Mouse (Mus musculus): ENCODE measurements around the gene Zfp933. TPM values are rescaled to one million over a fixed set of nuclear protein-coding genes. Genes with fewer than 3 reads are reported as not detected.

The Zfp933 gene
- polyA plus RNA-seq, 1 experiment: 1.5 TPM

DNA sequence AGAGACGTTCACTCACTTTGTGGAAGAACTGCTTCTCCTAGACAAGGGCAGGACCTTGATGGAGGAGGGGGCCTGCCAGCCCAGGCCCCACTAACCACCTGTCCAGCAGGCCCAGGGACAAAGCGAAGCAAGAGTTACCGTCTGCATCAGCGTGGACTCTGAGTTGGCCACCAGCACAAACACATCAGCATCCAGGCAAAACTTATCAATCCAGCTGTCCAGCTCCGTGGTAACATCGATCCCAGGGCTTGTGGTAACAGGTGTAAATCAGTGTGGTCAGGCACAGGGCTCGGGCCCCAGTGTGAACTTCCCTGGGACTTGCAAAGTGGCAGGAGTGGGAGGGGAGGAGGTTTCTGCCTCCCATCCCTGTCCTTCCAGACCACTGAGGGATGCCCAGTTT, 39.1 kb upstream of the Zfp933 start:
- no peak for TF ChIP-seq POLR2A (IDR thresholded peaks at IDR 0.05; ENCODE audit: control insufficient read depth, extremely low read depth, insufficient read depth, low read length, poor library complexity)
- TF ChIP-seq CTCF (IDR thresholded peaks at IDR 0.05; ENCODE audit: borderline replicate concordance, control insufficient read depth, extremely low read depth, insufficient read depth, low read length, poor library complexity): no peak
- H3K4me3 ChIP-seq (ENCODE audit: control insufficient read depth, insufficient read depth, low read length): no peak overlapping the region
- no peak overlapping the region for H3K27ac ChIP-seq (ENCODE audit: control insufficient read depth, insufficient read depth, low read length)
- no peaks in the 10 kb centered on the region for H3K4me1 ChIP-seq (replicated peaks; ENCODE audit: control insufficient read depth, insufficient read depth, low read length)
- H3K36me3 ChIP-seq (ENCODE audit: control insufficient read depth, insufficient read depth, low read length): peaks cover 41% of the 10 kb centered on the region
- no peak for DNase-seq
- WGBS: 95% methylated on average over 7 of the region's 7 CpGs
- no peaks in the 10 kb centered on the region for H3K27me3 ChIP-seq (ENCODE audit: control insufficient read depth, insufficient read depth, low read length)

DNA sequence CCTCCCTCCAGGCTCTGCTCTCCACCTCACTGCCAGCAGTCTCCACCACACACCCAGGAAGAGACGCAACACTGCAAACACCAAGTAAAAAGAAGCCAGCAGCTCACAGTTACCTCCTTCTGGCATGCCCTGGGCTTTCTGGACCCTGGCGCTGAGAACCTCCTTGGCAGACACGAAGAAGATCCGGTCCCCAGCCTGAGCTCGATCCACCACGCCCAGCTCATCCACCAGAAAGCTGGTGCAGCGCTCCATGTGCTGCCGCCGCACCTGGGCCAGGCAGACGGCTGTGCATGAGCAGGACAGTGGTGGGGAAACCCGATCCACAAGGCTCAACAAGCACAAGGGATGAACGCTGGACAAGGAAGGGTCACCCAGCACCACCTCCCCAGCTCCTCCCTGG, 38.0 kb upstream of the Zfp933 start:
- DNase-seq: no peak
- H3K27ac ChIP-seq (ENCODE audit: control insufficient read depth, insufficient read depth, low read length): no peak overlapping the region
- no peaks in the 10 kb centered on the region for H3K4me1 ChIP-seq (replicated peaks; ENCODE audit: control insufficient read depth, insufficient read depth, low read length)
- no peak overlapping the region for H3K4me3 ChIP-seq (ENCODE audit: control insufficient read depth, insufficient read depth, low read length)
- TF ChIP-seq POLR2A (IDR thresholded peaks at IDR 0.05; ENCODE audit: control insufficient read depth, extremely low read depth, insufficient read depth, low read length, poor library complexity) (no peak), CTCF (IDR thresholded peaks at IDR 0.05; ENCODE audit: borderline replicate concordance, control insufficient read depth, extremely low read depth, insufficient read depth, low read length, poor library complexity) (no peak)
- peaks cover 46% of the 10 kb centered on the region for H3K36me3 ChIP-seq (ENCODE audit: control insufficient read depth, insufficient read depth, low read length)
- no peaks in the 10 kb centered on the region for H3K27me3 ChIP-seq (ENCODE audit: control insufficient read depth, insufficient read depth, low read length)
- 96% methylated on average over 12 of the region's 12 CpGs for WGBS

GRCm38 (mm10) chr4:147884138-147884537, 36.0 kb upstream of the Zfp933 start:
- TF ChIP-seq CTCF (IDR thresholded peaks at IDR 0.05; ENCODE audit: borderline replicate concordance, control insufficient read depth, extremely low read depth, insufficient read depth, low read length, poor library complexity) (no peak), POLR2A (IDR thresholded peaks at IDR 0.05; ENCODE audit: control insufficient read depth, extremely low read depth, insufficient read depth, low read length, poor library complexity) (no peak)
- peaks cover 47% of the 10 kb centered on the region for H3K36me3 ChIP-seq (ENCODE audit: control insufficient read depth, insufficient read depth, low read length)

DNA sequence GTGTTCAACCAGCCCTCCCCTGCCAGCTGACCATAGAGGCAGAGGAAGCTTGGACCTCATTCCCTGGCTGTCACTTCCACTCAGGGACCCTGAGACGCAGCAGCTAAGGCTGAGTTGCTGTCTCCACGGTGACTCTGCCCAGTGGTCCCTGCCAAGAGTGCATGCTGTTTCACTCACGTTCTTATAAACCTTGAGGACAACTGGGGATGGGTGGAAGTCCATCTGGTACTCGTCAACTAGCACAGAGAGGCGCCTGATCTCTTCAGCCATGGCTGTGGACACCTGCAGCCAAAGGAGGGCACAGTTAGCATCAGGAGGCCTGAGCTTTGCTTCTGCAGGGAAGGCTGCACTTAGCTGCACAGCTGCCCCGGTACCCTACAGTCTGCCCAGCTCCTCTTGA, 34.9 kb upstream of the Zfp933 start:
- TF ChIP-seq CTCF (IDR thresholded peaks at IDR 0.05; ENCODE audit: borderline replicate concordance, control insufficient read depth, extremely low read depth, insufficient read depth, low read length, poor library complexity) (no peak), POLR2A (IDR thresholded peaks at IDR 0.05; ENCODE audit: control insufficient read depth, extremely low read depth, insufficient read depth, low read length, poor library complexity) (no peak)
- 97% methylated on average over 6 of the region's 6 CpGs for WGBS
- Histone ChIP-seq H3K4me3 (ENCODE audit: control insufficient read depth, insufficient read depth, low read length) (no peak overlapping the region), H3K36me3 (ENCODE audit: control insufficient read depth, insufficient read depth, low read length) (peaks cover 45% of the 10 kb centered on the region), H3K27ac (ENCODE audit: control insufficient read depth, insufficient read depth, low read length) (no peak overlapping the region), H3K4me1 (replicated peaks; ENCODE audit: control insufficient read depth, insufficient read depth, low read length) (no peaks in the 10 kb centered on the region), H3K27me3 (ENCODE audit: control insufficient read depth, insufficient read depth, low read length) (no peaks in the 10 kb centered on the region)
- no peak for DNase-seq

More at GRCm38 (mm10) chr4:147884138-147884537, 36.0 kb upstream of the Zfp933 start:
- no peak for DNase-seq
- no peaks in the 10 kb centered on the region for H3K27me3 ChIP-seq (ENCODE audit: control insufficient read depth, insufficient read depth, low read length)
- no peak overlapping the region for H3K4me3 ChIP-seq (ENCODE audit: control insufficient read depth, insufficient read depth, low read length)
- 95% methylated on average over 3 of the region's 3 CpGs for WGBS
- H3K27ac ChIP-seq (ENCODE audit: control insufficient read depth, insufficient read depth, low read length): no peak overlapping the region
- no peaks in the 10 kb centered on the region for H3K4me1 ChIP-seq (replicated peaks; ENCODE audit: control insufficient read depth, insufficient read depth, low read length)

DNA sequence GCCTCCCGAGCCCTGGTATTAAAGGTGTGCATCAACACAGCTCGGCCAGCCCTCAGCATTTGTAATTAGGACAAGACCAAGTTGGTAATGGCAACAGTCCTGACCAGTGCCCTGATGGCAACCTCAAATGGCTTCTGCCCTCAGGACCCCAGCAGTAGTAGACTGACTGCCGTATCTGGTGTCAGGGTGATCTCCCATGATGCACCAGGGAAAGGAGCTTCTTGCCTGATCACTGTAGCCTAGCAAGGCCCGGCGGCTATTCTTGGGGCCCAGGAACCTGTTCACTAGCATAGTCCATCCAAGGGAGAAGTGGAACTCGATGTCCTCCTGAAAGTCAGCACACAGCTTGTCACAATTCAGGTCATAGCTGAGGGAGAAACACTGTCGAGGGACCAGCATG, 33.6 kb upstream of the Zfp933 start:
- Histone ChIP-seq H3K27ac (ENCODE audit: control insufficient read depth, insufficient read depth, low read length) (no peak overlapping the region), H3K4me1 (replicated peaks; ENCODE audit: control insufficient read depth, insufficient read depth, low read length) (no peaks in the 10 kb centered on the region), H3K36me3 (ENCODE audit: control insufficient read depth, insufficient read depth, low read length) (peaks cover 46% of the 10 kb centered on the region), H3K4me3 (ENCODE audit: control insufficient read depth, insufficient read depth, low read length) (no peak overlapping the region), H3K27me3 (ENCODE audit: control insufficient read depth, insufficient read depth, low read length) (no peaks in the 10 kb centered on the region)
- WGBS: 94% methylated on average over 7 of the region's 7 CpGs
- TF ChIP-seq POLR2A (IDR thresholded peaks at IDR 0.05; ENCODE audit: control insufficient read depth, extremely low read depth, insufficient read depth, low read length, poor library complexity) (no peak), CTCF (IDR thresholded peaks at IDR 0.05; ENCODE audit: borderline replicate concordance, control insufficient read depth, extremely low read depth, insufficient read depth, low read length, poor library complexity) (no peak)
- DNase-seq: no peak

GRCm38 (mm10) chr4:147879865-147880264, 31.7 kb upstream of the Zfp933 start:
- Histone ChIP-seq H3K4me3 (ENCODE audit: control insufficient read depth, insufficient read depth, low read length) (no peak overlapping the region), H3K27me3 (ENCODE audit: control insufficient read depth, insufficient read depth, low read length) (no peaks in the 10 kb centered on the region), H3K36me3 (ENCODE audit: control insufficient read depth, insufficient read depth, low read length) (peaks cover 48% of the 10 kb centered on the region), H3K4me1 (replicated peaks; ENCODE audit: control insufficient read depth, insufficient read depth, low read length) (no peaks in the 10 kb centered on the region; the same call in 1 of the 2 replicates), H3K27ac (ENCODE audit: control insufficient read depth, insufficient read depth, low read length) (no peak overlapping the region)
- DNase-seq: no peak
- WGBS: 83% methylated on average over 5 of the region's 5 CpGs
- TF ChIP-seq CTCF (IDR thresholded peaks at IDR 0.05; ENCODE audit: borderline replicate concordance, control insufficient read depth, extremely low read depth, insufficient read depth, low read length, poor library complexity): no peak
- no peak for TF ChIP-seq POLR2A (IDR thresholded peaks at IDR 0.05; ENCODE audit: control insufficient read depth, extremely low read depth, insufficient read depth, low read length, poor library complexity)

GRCm38 (mm10) chr4:147879456-147879855, 31.3 kb upstream of the Zfp933 start:
- TF ChIP-seq CTCF (IDR thresholded peaks at IDR 0.05; ENCODE audit: borderline replicate concordance, control insufficient read depth, extremely low read depth, insufficient read depth, low read length, poor library complexity) (no peak), POLR2A (IDR thresholded peaks at IDR 0.05; ENCODE audit: control insufficient read depth, extremely low read depth, insufficient read depth, low read length, poor library complexity) (no peak)
- WGBS: 63% methylated on average over 2 of the region's 2 CpGs
- no peaks in the 10 kb centered on the region; the same call in 1 of the 2 replicates for H3K4me1 ChIP-seq (replicated peaks; ENCODE audit: control insufficient read depth, insufficient read depth, low read length)

More at GRCm38 (mm10) chr4:147879456-147879855, 31.3 kb upstream of the Zfp933 start:
- peaks cover 52% of the 10 kb centered on the region for H3K36me3 ChIP-seq (ENCODE audit: control insufficient read depth, insufficient read depth, low read length)
- no peak overlapping the region for H3K27ac ChIP-seq (ENCODE audit: control insufficient read depth, insufficient read depth, low read length)
- DNase-seq: no peak
- H3K4me3 ChIP-seq (ENCODE audit: control insufficient read depth, insufficient read depth, low read length): no peak overlapping the region
- H3K27me3 ChIP-seq (ENCODE audit: control insufficient read depth, insufficient read depth, low read length): no peaks in the 10 kb centered on the region

Data from thymus, adult 2 months (tissue).